Mouse (Mus musculus) heart, postnatal 36 days (tissue): ENCODE measurements around the gene Cdc42se2. TPM values are rescaled to one million over a fixed set of nuclear protein-coding genes. Genes with fewer than 3 reads are reported as not detected.

ENCODE experiments used
- DNase-seq, 2 experiments: peaks; one replicate each; pipeline ENCODE4 v3.0.0; 2021 to 2022
- intact Hi-C: fragments of 180-260 bp; cut with DNase I; formaldehyde crosslinking; loops from one replicate; pipeline ENCODE4 v1.15.1; 2025
- total RNA-seq, 2 experiments: library from RNA; stranded (reverse); gene quantifications; 2 replicates each; pipeline ENCODE4 v1.2.3; 2021

The Cdc42se2 gene
- total RNA-seq, 2 experiments from 2014 or later: 24.8 to 26.8 TPM

- no peak for DNase-seq
- intact Hi-C loops: no loop called here
Observed at GRCm38 (mm10) chr11:54722057-54722456, 65.4 kb downstream of the Cdc42se2 start.

DNA sequence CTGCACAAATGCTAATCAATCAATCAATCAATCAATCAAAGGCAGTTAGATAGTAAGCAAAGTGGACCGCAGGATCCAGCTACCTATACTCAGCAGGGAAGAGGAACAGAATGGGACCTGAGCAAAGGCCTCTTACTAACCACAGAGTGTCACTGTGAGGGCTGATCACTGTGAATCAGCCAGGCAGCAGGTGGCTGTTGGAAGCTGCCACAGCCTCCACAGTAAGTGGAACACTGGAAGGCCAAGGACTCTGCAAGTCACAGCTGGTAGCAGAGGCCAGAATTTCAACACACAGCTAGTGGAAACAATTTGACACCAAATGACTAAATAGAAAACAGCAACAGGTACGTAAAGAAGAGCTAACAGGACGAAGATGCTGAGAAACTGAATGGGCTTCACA, 68.9 kb downstream of the Cdc42se2 start:
- intact Hi-C loops: no loop called here
- no peak for DNase-seq

DNA sequence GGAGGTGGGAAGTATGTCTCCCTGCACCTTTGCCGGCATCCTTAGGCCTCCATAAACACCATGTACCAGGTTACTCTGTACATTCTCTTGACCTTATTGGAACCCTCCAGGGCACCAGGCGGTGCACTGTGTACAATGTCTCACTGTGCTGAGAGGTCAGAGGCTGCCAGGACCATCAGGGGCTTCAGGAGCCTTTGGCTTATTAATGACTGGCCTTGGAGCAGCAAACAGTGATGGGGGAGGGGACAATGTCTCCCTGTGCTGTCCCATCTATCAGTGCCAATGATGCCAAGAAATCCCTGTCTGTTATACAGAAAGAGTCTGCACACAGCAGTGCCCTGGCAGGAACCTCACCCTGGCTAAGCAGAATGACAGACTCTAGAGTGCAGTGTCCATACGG, 69.6 kb downstream of the Cdc42se2 start:
- intact Hi-C loops: no loop called here
- DNase-seq: no peak

DNA sequence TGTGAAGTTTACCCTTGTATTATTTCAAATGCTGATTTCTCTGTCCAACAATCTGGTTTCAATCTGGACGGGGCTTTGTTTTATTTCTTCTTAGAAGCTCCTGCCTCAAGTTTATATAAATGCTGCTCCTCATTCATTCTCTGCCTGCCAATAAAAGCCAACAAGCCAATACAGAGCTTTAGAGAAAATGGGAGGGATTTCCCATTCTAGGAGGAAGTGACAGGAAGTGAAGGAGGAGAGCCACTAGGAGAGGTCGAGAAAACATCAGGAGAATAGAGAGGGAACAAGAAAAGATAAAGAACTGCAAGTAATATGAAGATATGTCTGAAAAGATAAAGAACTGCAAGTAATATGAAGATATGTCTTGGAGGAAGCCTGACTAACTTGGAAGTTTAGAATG, 74.6 kb downstream of the Cdc42se2 start:
- no peak for DNase-seq

GRCm38 (mm10) chr11:54710512-54711293, 76.8 kb downstream of the Cdc42se2 start:
- no peak for DNase-seq
- intact Hi-C loops: no loop called here

More for the DNA sequence above, 74.6 kb downstream of the Cdc42se2 start:
- intact Hi-C loops: no loop called here

DNA sequence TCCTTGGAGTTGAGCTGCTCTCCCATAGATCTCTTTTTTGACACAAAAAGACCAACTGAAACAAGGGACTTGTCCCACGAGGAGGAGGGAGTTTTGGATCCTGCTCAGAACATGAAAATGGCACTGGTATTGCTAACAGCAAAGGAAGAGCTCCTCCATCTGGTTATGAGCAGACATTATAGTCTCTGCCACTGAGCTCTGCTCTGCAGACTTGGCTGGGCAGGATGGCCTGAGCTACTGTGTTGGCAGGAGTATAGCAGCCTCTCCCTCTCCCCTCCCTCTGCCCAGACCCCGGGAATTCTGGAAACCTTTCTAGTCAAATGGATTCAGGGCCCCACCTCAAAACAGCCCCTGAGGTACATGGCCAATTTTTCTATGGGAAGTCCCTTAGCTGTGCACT, 77.8 kb downstream of the Cdc42se2 start:
- intact Hi-C loops: no loop called here
- DNase-seq: no peak

DNA sequence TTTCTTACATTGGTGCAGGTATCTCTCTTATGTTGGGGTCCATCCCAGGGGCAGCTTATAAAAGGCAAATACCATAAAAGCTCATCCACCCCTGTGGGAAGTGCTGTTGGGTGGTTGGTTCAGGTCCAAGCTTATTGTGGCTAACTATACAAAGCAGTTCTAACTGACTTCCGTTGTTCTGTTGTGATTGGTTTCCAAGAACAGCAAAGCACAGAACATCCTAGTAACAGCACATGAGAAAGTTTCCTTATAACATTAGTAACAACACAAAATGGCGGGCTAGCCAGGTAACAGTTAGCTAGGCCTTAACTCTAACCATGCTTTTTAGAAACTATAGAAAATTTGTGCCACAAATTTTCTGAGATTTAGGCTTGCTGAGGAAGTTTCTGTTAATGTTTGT, 79.3 kb downstream of the Cdc42se2 start:
- intact Hi-C loops: no loop called here
- no peak for DNase-seq

GRCm38 (mm10) chr11:54703306-54703705, 84.2 kb downstream of the Cdc42se2 start:
- DNase-seq: peak; percentile 78 to 85
- intact Hi-C loops: loop anchor here (1.0 to 5.0 kb wide), 3 partner anchors 160 to 284 kb away; no protein-coding TSS in a partner anchor

DNA sequence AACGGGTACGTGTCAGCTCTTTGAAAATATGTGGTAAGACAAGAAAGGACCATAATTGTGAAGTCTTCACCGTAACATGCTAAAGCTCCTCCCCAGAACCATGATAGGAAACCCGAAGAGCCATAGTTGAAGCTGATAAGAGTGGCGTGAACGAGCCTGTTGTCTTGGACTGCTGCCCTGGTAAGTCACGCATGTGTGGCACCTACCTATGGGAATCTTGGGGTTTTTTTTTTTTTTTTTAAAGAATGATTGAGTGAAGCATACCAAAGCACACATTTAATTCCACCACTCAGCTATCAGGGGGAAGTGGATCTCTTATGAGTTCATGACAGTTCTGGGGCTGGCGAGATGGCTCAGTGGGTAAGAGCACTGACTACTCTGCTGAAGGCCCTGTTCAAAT, 85.6 kb downstream of the Cdc42se2 start:
- intact Hi-C loops: loop anchor here (1.0 to 5.0 kb wide), 3 partner anchors 83 to 285 kb away; no protein-coding TSS in a partner anchor
- no peak for DNase-seq

- intact Hi-C loops: loop anchor here (5.0 kb wide), 1 partner anchor 287 kb away; no protein-coding TSS in a partner anchor
- no peak for DNase-seq
Observed at GRCm38 (mm10) chr11:54699972-54700371, 87.5 kb downstream of the Cdc42se2 start.

GRCm38 (mm10) chr11:54698636-54699035, 88.8 kb downstream of the Cdc42se2 start:
- no peak for DNase-seq
- intact Hi-C loops: no loop called here

DNA sequence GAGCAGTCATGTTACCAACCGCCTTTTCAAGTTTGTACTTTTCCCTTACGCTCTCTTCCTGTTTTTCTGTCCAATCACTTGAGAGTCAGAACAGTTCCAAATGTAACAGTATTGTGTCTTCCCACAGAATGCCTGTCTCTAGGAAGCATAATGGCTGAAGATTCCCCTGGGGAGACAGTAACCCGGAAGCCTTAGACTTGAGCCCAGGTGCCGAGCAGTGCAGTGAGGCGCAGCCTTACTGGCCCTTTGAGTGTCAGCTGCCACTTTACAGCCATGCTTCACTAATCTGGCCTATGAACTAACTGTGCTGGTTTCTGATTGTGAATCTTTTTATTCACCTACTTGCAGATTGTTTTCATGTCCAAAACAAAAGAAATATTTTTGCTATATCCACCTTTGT, 89.9 kb downstream of the Cdc42se2 start:
- intact Hi-C loops: no loop called here
- DNase-seq: no peak

GRCm38 (mm10) chr11:54695951-54696350, 91.5 kb downstream of the Cdc42se2 start:
- DNase-seq: no peak
- intact Hi-C loops: no loop called here

GRCm38 (mm10) chr11:54694291-54694690, 93.2 kb downstream of the Cdc42se2 start:
- intact Hi-C loops: no loop called here
- DNase-seq: no peak

DNA sequence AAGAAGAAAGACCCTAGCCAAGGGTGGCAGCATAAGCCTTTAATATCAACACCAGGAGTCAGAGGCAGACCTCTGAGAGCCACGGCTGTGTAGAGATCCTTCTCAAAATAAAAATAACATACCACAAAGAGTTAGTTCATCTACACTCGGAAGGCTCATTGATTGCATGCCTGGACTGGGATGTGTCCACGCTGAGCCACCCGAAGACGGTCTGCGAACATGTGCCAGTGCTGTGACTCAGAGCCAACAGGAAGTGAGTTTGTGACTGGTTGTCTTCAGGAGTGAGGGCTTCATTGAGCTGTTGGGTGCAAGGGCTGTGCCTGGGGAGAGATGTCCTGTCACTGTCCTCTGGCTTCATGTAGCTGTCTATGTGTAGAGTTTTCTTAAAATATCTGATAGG, 93.8 kb downstream of the Cdc42se2 start:
- intact Hi-C loops: no loop called here
- no peak for DNase-seq

DNA sequence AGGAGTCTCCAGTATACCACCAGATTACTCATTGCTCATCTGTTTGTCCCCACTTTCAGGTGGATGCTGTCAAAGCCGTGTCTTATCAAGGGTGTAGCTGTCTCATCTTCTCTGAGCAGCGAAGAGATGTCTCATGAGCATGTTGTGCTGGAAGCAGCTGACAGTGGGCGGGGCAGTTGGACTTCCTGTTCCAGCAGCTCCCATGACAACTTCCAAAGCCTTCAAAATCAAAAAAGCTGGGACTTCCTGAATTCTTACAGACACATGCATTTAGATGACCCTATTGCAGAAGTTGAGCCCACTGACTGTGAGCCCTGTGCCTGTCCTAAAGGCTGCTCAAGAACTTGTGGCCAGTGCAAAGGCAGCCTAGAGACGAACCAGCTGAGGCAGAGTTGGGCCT, 96.3 kb downstream of the Cdc42se2 start:
- intact Hi-C loops: no loop called here
- peak; percentile 45 to 59 for DNase-seq

- intact Hi-C loops: no loop called here
- DNase-seq: no peak
Observed at GRCm38 (mm10) chr11:54690171-54690570, 97.3 kb downstream of the Cdc42se2 start.

DNA sequence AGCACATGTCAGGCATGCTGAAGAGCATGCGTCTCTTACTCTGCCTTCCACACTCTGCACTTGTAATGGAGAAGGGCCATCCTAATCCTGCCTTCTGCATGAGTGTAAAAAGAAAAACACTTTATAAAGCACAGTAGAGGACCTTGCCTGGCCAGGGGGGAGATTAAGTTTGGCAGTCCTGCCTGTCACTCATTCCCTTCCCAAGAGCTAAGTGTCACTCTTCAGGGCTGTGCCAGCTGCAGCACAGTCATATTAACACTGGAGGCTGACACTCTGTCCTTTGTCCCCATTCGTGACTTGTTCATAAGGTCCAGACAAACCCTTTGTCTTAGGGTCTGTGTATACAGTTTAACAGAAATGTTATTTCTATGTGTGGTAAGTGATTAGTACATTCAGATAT, 102.6 kb downstream of the Cdc42se2 start:
- no peak for DNase-seq

GRCm38 (mm10) chr11:54679141-54679540, 108.3 kb downstream of the Cdc42se2 start:
- intact Hi-C loops: no loop called here
- no peak for DNase-seq

More for the DNA sequence above, 102.6 kb downstream of the Cdc42se2 start:
- intact Hi-C loops: no loop called here

DNA sequence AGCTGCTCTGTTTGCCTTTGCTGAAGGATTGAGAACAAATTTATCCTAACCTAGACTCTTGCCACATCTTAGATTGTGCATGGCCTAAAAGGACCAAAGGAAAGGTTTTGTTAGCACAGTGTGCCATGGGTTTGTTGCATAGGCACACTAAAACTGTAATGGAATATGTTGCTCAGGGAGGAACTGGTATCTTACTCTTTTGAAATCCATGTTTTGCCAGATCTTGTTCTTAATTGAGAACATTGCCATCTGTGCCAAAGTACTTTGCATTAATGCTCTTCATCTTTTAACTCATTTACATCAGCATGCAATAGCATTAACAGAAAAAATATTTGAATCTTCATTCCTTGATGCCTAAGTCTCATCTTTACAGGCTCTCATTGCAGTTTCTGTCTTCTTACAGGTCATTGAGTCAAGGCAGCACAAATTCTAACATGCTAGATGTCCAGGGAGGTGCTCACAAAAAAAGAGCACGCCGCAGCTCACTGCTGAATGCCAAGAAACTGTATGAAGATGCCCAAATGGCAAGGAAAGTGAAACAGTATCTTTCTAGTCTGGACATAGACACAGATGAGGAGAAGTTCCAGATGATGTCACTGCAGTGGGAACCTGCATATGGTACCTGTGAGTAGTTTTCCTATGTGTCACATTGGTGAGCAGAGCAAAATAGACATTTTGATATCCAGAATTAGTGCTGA, 111.5 kb downstream of the Cdc42se2 start:
- no peak for DNase-seq
- intact Hi-C loops: no loop called here

GRCm38 (mm10) chr11:54673575-54674298, 113.7 kb downstream of the Cdc42se2 start:
- no peak for DNase-seq
- intact Hi-C loops: no loop called here
